Mouse (Mus musculus): ENCODE measurements at regions not wholly inside any gene's neighbourhood (a gene's known extent, or its start where the extent isn't known, plus 50 kb on each side); places are given as distances from the start of the nearest gene placed in this dataset.
A peak's percentile ranks its signal among the peaks of the same experiment; 100 is the strongest.

DNA sequence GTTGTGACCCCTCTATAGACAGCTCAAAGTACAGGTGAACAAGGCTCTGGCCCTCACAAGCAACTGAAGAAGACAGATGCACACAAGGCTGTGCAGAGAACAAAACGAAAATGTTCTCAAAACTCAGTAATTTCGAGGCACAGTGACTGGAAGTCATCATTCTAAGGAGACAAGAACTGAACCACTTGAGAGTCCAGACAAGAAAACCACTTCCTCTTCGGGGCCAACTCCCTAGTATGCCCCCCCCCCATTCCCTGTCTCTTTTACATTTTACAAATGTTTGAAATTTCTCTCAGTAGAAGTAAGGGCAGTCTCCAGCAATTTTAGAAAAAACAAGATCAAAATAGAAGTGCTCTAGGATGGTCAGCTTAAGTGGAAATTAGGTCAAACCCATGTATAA lies 184.0 kb downstream of the Sptssa start:
- 62% methylated on average over 3 of the region's 3 CpGs for WGBS

DNA sequence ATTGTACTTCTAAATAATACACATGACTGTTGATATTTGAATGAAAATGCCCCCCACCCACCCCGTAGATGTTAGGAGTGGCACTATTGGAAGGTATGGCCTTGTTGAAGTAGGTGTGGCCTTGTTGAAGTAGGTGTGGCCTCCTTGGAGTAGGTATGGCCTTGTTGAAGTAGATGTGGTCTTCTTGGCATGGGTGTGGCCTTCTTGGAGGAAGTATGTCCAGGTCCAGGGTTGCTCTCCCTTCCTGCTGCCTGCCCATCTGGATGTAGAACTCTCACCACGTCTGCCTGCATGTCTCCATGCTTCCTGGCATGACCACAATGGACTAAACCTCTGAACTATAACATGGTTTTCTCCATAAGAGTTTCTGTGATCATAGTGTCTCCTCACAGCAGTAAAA lies 188.7 kb downstream of the Sptssa start:
- Histone ChIP-seq H3K27ac (ENCODE audit: low read length) (no peak overlapping the region), H3K4me3 (ENCODE audit: low read length) (no peak overlapping the region), H3K36me3 (ENCODE audit: control insufficient read depth, insufficient read depth, low read length) (no peaks in the 10 kb centered on the region), H3K27me3 (ENCODE audit: control insufficient read depth, insufficient read depth, low read depth, low read length) (peaks cover 5% of the 10 kb centered on the region), H3K4me1 (replicated peaks; ENCODE audit: control insufficient read depth, insufficient read depth, low read length) (no peaks in the 10 kb centered on the region), H3K9ac (ENCODE audit: low read length) (no peak overlapping the region), H3K9me3 (ENCODE audit: control insufficient read depth, low read length) (no peaks in the 10 kb centered on the region), H3K4me2 (ENCODE audit: low read depth, low read length) (no peak overlapping the region)
- 78% methylated on average over 2 of the region's 2 CpGs for WGBS
- no peak for ATAC-seq (ENCODE audit: low read depth)

More for the DNA sequence above, 184.0 kb downstream of the Sptssa start:
- Histone ChIP-seq H3K4me2 (ENCODE audit: low read depth, low read length) (no peak overlapping the region), H3K4me3 (ENCODE audit: low read length) (no peak overlapping the region), H3K27me3 (ENCODE audit: control insufficient read depth, insufficient read depth, low read depth, low read length) (peaks cover 12% of the 10 kb centered on the region), H3K9me3 (ENCODE audit: control insufficient read depth, low read length) (no peaks in the 10 kb centered on the region), H3K4me1 (replicated peaks; ENCODE audit: control insufficient read depth, insufficient read depth, low read length) (no peaks in the 10 kb centered on the region), H3K9ac (ENCODE audit: low read length) (no peak overlapping the region), H3K27ac (ENCODE audit: low read length) (no peak overlapping the region), H3K36me3 (ENCODE audit: control insufficient read depth, insufficient read depth, low read length) (no peaks in the 10 kb centered on the region)
- ATAC-seq (ENCODE audit: low read depth), result no peak

- H3K4me1 ChIP-seq (replicated peaks; ENCODE audit: control insufficient read depth, insufficient read depth, low read length), result 0 out of 2 replicates have a peak, but pooled peaks cover 2% of the 10 kb centered on the region
- no peak overlapping the region for H3K27ac ChIP-seq (ENCODE audit: low read length)
- no peaks in the 10 kb centered on the region for H3K9me3 ChIP-seq (ENCODE audit: control insufficient read depth, low read length)
- H3K9ac ChIP-seq (ENCODE audit: low read length), result no peak overlapping the region
- H3K4me3 ChIP-seq (ENCODE audit: low read length), result no peak overlapping the region
- 59% methylated on average over 7 of the region's 7 CpGs for WGBS
- no peak overlapping the region for H3K4me2 ChIP-seq (ENCODE audit: low read depth, low read length)
- H3K36me3 ChIP-seq (ENCODE audit: control insufficient read depth, insufficient read depth, low read length), result no peaks in the 10 kb centered on the region
- ATAC-seq (ENCODE audit: low read depth), result no peak
- peaks cover 6% of the 10 kb centered on the region for H3K27me3 ChIP-seq (ENCODE audit: control insufficient read depth, insufficient read depth, low read depth, low read length)
These were observed 192.6 kb downstream of the Sptssa start for GRCm38 (mm10) chr12:54463806-54464205.

- Histone ChIP-seq H3K9ac (ENCODE audit: low read length) (no peak overlapping the region), H3K4me3 (ENCODE audit: low read length) (no peak overlapping the region), H3K27me3 (ENCODE audit: control insufficient read depth, insufficient read depth, low read depth, low read length) (peaks cover 8% of the 10 kb centered on the region), H3K4me2 (ENCODE audit: low read depth, low read length) (no peak overlapping the region), H3K27ac (ENCODE audit: low read length) (no peak overlapping the region), H3K36me3 (ENCODE audit: control insufficient read depth, insufficient read depth, low read length) (no peaks in the 10 kb centered on the region), H3K4me1 (replicated peaks; ENCODE audit: control insufficient read depth, insufficient read depth, low read length) (0 out of 2 replicates have a peak, but pooled peaks cover 2% of the 10 kb centered on the region), H3K9me3 (ENCODE audit: control insufficient read depth, low read length) (no peaks in the 10 kb centered on the region)
- 70% methylated on average over 3 of the region's 3 CpGs for WGBS
- no peak for ATAC-seq (ENCODE audit: low read depth)
These were observed 195.0 kb downstream of the Sptssa start for GRCm38 (mm10) chr12:54461411-54461810.

DNA sequence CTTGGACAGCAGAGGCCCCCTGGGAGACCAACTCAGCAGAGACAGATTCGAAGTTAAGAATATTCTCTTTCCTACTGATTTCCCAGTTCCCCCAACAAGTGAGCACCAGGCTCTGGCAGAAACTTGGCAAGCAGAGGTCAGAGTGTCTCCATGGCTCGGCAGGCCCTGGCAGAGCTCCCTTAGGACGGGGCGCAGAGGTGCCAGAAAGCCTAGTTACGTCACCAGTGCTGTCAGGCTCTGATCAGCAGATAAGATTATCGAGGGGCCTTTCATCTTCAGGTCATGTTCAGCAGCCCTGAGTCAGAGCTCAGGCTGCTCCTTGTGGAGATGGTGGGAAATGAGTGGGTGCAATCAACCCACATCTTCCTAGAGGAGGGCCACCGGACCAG lies 196.2 kb downstream of the Sptssa start:
- 35% methylated on average over 7 of the region's 7 CpGs for WGBS
- H3K4me1 ChIP-seq (replicated peaks; ENCODE audit: control insufficient read depth, insufficient read depth, low read length), result 0 out of 2 replicates have a peak, but pooled peaks cover 2% of the 10 kb centered on the region
- H3K27me3 ChIP-seq (ENCODE audit: control insufficient read depth, insufficient read depth, low read depth, low read length), result peaks cover 13% of the 10 kb centered on the region
- H3K9me3 ChIP-seq (ENCODE audit: control insufficient read depth, low read length), result no peaks in the 10 kb centered on the region
- H3K36me3 ChIP-seq (ENCODE audit: control insufficient read depth, insufficient read depth, low read length), result no peaks in the 10 kb centered on the region
- no peak overlapping the region for H3K27ac ChIP-seq (ENCODE audit: low read length)
- H3K4me3 ChIP-seq (ENCODE audit: low read length), result no peak overlapping the region
- H3K9ac ChIP-seq (ENCODE audit: low read length), result no peak overlapping the region
- ATAC-seq (ENCODE audit: low read depth), result no peak
- no peak overlapping the region for H3K4me2 ChIP-seq (ENCODE audit: low read depth, low read length)

- Histone ChIP-seq H3K4me2 (ENCODE audit: low read depth, low read length) (no peak overlapping the region), H3K27ac (ENCODE audit: low read length) (no peak overlapping the region), H3K4me3 (ENCODE audit: low read length) (no peak overlapping the region), H3K36me3 (ENCODE audit: control insufficient read depth, insufficient read depth, low read length) (no peaks in the 10 kb centered on the region), H3K27me3 (ENCODE audit: control insufficient read depth, insufficient read depth, low read depth, low read length) (peaks cover 14% of the 10 kb centered on the region), H3K9ac (ENCODE audit: low read length) (no peak overlapping the region), H3K4me1 (replicated peaks; ENCODE audit: control insufficient read depth, insufficient read depth, low read length) (0 out of 2 replicates have a peak, but pooled peaks cover 2% of the 10 kb centered on the region), H3K9me3 (ENCODE audit: control insufficient read depth, low read length) (no peaks in the 10 kb centered on the region)
- ATAC-seq (ENCODE audit: low read depth), result no peak
- 31% methylated on average over 11 of the region's 11 CpGs for WGBS
These were observed 196.8 kb downstream of the Sptssa start for GRCm38 (mm10) chr12:54459462-54460134.

DNA sequence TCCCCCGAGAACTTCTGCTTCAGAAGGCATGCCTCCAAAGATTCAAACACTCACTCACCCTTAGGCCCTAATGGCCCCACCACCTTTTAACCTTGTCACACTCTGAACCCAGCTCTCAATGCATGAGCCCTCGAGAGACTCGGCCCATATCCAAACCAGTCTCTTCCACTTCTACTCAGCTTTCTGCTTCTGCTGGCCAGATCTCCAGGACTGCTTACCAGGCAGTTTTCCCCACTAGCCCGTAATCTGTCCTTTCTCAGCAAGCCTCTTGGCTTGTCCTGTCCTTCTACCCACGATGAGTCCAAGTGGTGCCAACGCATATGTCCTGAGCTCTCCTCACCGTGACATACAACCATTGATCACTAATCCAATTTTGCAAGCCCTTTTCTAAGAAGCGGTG lies 199.6 kb downstream of the Sptssa start:
- Histone ChIP-seq H3K27me3 (ENCODE audit: control insufficient read depth, insufficient read depth, low read depth, low read length) (peaks cover 15% of the 10 kb centered on the region), H3K9me3 (ENCODE audit: control insufficient read depth, low read length) (no peaks in the 10 kb centered on the region), H3K9ac (ENCODE audit: low read length) (no peak overlapping the region), H3K4me1 (replicated peaks; ENCODE audit: control insufficient read depth, insufficient read depth, low read length) (peaks cover 10% of the 10 kb centered on the region), H3K4me2 (ENCODE audit: low read depth, low read length) (no peak overlapping the region), H3K4me3 (ENCODE audit: low read length) (no peak overlapping the region), H3K36me3 (ENCODE audit: control insufficient read depth, insufficient read depth, low read length) (no peaks in the 10 kb centered on the region), H3K27ac (ENCODE audit: low read length) (no peak overlapping the region)
- WGBS, result 81% methylated on average over 8 of the region's 8 CpGs
- no peak for ATAC-seq (ENCODE audit: low read depth)

GRCm38 (mm10) chr12:54454606-54455005 lies 201.8 kb downstream of the Sptssa start:
- H3K9me3 ChIP-seq (ENCODE audit: control insufficient read depth, low read length), result no peaks in the 10 kb centered on the region
- 63% methylated on average over 10 of the region's 10 CpGs for WGBS
- H3K27me3 ChIP-seq (ENCODE audit: control insufficient read depth, insufficient read depth, low read depth, low read length), result peaks cover 27% of the 10 kb centered on the region
- no peak overlapping the region for H3K4me2 ChIP-seq (ENCODE audit: low read depth, low read length)
- no peak for ATAC-seq (ENCODE audit: low read depth)
- H3K9ac ChIP-seq (ENCODE audit: low read length), result no peak overlapping the region
- H3K4me1 ChIP-seq (replicated peaks; ENCODE audit: control insufficient read depth, insufficient read depth, low read length), result peaks cover 8% of the 10 kb centered on the region
- no peak overlapping the region for H3K27ac ChIP-seq (ENCODE audit: low read length)
- no peak overlapping the region for H3K4me3 ChIP-seq (ENCODE audit: low read length)
- no peaks in the 10 kb centered on the region for H3K36me3 ChIP-seq (ENCODE audit: control insufficient read depth, insufficient read depth, low read length)

DNA sequence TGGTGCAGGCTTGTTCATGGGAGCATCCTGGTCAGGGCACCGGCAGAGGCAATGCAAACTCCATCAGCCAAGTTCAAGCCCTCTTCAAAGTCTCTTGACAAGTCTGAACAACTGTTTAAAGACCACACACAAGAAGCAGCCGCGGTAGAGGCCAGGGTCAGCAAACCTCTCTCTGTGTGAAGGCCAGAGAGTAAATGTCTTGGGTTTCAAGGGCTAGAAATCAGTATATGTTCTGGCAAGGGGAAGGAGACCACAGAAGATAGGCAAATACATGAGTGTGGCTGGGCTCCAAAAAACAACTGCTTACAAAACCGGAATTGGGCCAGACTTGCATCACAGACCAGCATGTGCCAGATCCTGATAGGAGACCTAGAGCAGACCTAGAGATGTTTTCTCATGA lies 203.0 kb downstream of the Sptssa start:
- H3K9me3 ChIP-seq (ENCODE audit: control insufficient read depth, low read length), result no peaks in the 10 kb centered on the region
- peak; percentile 78 for ATAC-seq (ENCODE audit: low read depth)
- peaks cover 27% of the 10 kb centered on the region for H3K27me3 ChIP-seq (ENCODE audit: control insufficient read depth, insufficient read depth, low read depth, low read length)
- 19% methylated on average over 4 of the region's 4 CpGs for WGBS
- no peak overlapping the region for H3K9ac ChIP-seq (ENCODE audit: low read length)
- H3K4me3 ChIP-seq (ENCODE audit: low read length), result no peak overlapping the region
- H3K27ac ChIP-seq (ENCODE audit: low read length), result no peak overlapping the region
- H3K4me2 ChIP-seq (ENCODE audit: low read depth, low read length), result no peak overlapping the region
- H3K4me1 ChIP-seq (replicated peaks; ENCODE audit: control insufficient read depth, insufficient read depth, low read length), result peaks cover 8% of the 10 kb centered on the region
- no peaks in the 10 kb centered on the region for H3K36me3 ChIP-seq (ENCODE audit: control insufficient read depth, insufficient read depth, low read length)

All from lung, embryonic 16.5 days (tissue).